Mouse (Mus musculus) layer of hippocampus, adult 2 months (tissue): ENCODE results near the gene Ms4a4d. TPM values are rescaled to one million over a fixed set of nuclear protein-coding genes. Genes with fewer than 3 reads are reported as not detected.

Experiments
- DNase-seq, 2 experiments: peaks; one replicate each; pipeline ENCODE4 v3.0.0; 2022; ENCODE audit warnings: low spot score in 2 of 2
- H3K27ac ChIP-seq: fragments of 200-600 bp; 2 replicates; pipeline ENCODE4 v1.8.1; 2022
- H3K4me3 ChIP-seq: fragments of 200-600 bp; 2 replicates; pipeline ENCODE4 v1.8.1; 2022; ENCODE audit warnings: mild to moderate bottlenecking
- CTCF ChIP-seq: fragments of 200-600 bp; conservative IDR thresholded peaks from 2 replicates; pipeline ENCODE4 v1.8.1; 2022; ENCODE audit warnings: antibody characterized with exemption, mild to moderate bottlenecking, moderate library complexity
- total RNA-seq, 2 experiments: library from RNA; stranded (reverse); gene quantifications; 2 replicates each; pipeline ENCODE4 v1.2.3; 2021

Gene Ms4a4d
- total RNA-seq, 2 experiments from 2014 or later: not detected

GRCm38 (mm10) chr19:11604603-11605002 is 68.0 kb downstream of the Ms4a4d start, which contains the start of gene Ms4a6d:
Gene Ms4a6d (minus strand): TSS chr19:11604849.
- DNase-seq: no peak
- Histone ChIP-seq H3K4me3 (no peak within 1 kb of the TSS), H3K27ac (no peak within 1 kb of the TSS)
- TF ChIP-seq CTCF: no peak

Other genes starting within 250 kb of the Ms4a4d start
- under 1 TPM in 1 of 2 experiments, not detected in 1; 0.10 TPM for gene Ms4a14, start 222.3 kb upstream of the Ms4a4d start, total RNA-seq
- gene Ms4a7, start 200.7 kb upstream of the Ms4a4d start, total RNA-seq: under 1 TPM in 1 of 2 experiments, not detected in 1; 0.79 TPM
- gene Ms4a4a, start 161.3 kb upstream of the Ms4a4d start, total RNA-seq: 1 to 10 TPM in 1 of 2 experiments, not detected in 1; 1.5 TPM
- gene Ms4a4c, start 132.0 kb upstream of the Ms4a4d start, total RNA-seq: not detected
- not detected for gene Ms4a4b, start 93.2 kb upstream of the Ms4a4d start, total RNA-seq
- under 1 TPM; 0.84 to 0.86 TPM for gene Ms4a6c, start 67.4 kb upstream of the Ms4a4d start, total RNA-seq
- under 1 TPM; 0.36 to 0.83 TPM for gene Gm8369, start 50.9 kb upstream of the Ms4a4d start, total RNA-seq
- 1 to 10 TPM; 1.2 to 1.4 TPM for gene Ms4a6b, start 20.3 kb upstream of the Ms4a4d start, total RNA-seq
- gene Ms4a6d, start 68.0 kb downstream of the Ms4a4d start, total RNA-seq: 1 to 10 TPM; 1.4 to 1.5 TPM
- under 1 TPM in 1 of 2 experiments, not detected in 1; 0.38 TPM for gene Ms4a2, start 86.9 kb downstream of the Ms4a4d start, total RNA-seq
- gene Ms4a3, start 104.0 kb downstream of the Ms4a4d start, total RNA-seq: not detected
- gene Oosp2, start 123.8 kb downstream of the Ms4a4d start, total RNA-seq: not detected
- gene Oosp1, start 154.3 kb downstream of the Ms4a4d start, total RNA-seq: not detected
- gene Oosp3, start 160.3 kb downstream of the Ms4a4d start, total RNA-seq: not detected
- gene Gif, start 210.8 kb downstream of the Ms4a4d start, total RNA-seq: not detected
- 10 to 100 TPM; 31.2 to 34.6 TPM for gene Mrpl16, start 233.6 kb downstream of the Ms4a4d start, total RNA-seq